Mouse (Mus musculus) heart, embryonic 10.5 days (tissue): ENCODE results near the gene Adk. TPM values are rescaled to one million over a fixed set of nuclear protein-coding genes. Genes with fewer than 3 reads are reported as not detected.

Experiments used
- DNase-seq: peaks from one replicate; pipeline ENCODE4 v3.0.0-alpha.2; 2017; ENCODE audit warnings: low spot score
- H3K27ac ChIP-seq: fragments of 300-500 bp; sonication (generic); 2 replicates; pipeline ENCODE4 v1.5.1; 2016; ENCODE audit warnings: mild to moderate bottlenecking
- H3K27me3 ChIP-seq: fragments of 300-500 bp; sonication (generic); 2 replicates; pipeline ENCODE4 v1.6.1; 2016; ENCODE audit warnings: mild to moderate bottlenecking; ENCODE audit not compliant: poor library complexity, insufficient read depth, severe bottlenecking
- H3K36me3 ChIP-seq: fragments of 300-500 bp; sonication (generic); 2 replicates; pipeline ENCODE4 v1.6.1; 2016; ENCODE audit warnings: mild to moderate bottlenecking, moderate library complexity
- H3K4me1 ChIP-seq: fragments of 300-500 bp; sonication (generic); 2 replicates; pipeline ENCODE4 v1.6.1; 2016; ENCODE audit warnings: mild to moderate bottlenecking
- H3K4me3 ChIP-seq: fragments of 300-500 bp; sonication (generic); 2 replicates; pipeline ENCODE4 v1.5.1; 2016; ENCODE audit warnings: mild to moderate bottlenecking, moderate library complexity
- H3K9me3 ChIP-seq: fragments of 300-500 bp; sonication (generic); 2 replicates; pipeline ENCODE4 v1.6.1; 2016; ENCODE audit warnings: mild to moderate bottlenecking, moderate library complexity
- WGBS: fragments of 180-500 bp; shearing (Covaris S2); methylation state at CpG from one replicate; pipeline ENCODE4 v1.1.7; 2016; 5-methylcytosine and 5-hydroxymethylcytosine counted together
- polyA plus RNA-seq: library from polyadenylated mRNA; unstranded; fragments of >200 nt; fragmentation: Nextera tagmentation; extraction: Ambion mirVana; gene quantifications from 2 replicates; pipeline ENCODE4 v1.2.1, GENCODE M21; 2016

Adk gene
- polyA plus RNA-seq, 1 experiment from 2014 or later = 275 TPM

DNA sequence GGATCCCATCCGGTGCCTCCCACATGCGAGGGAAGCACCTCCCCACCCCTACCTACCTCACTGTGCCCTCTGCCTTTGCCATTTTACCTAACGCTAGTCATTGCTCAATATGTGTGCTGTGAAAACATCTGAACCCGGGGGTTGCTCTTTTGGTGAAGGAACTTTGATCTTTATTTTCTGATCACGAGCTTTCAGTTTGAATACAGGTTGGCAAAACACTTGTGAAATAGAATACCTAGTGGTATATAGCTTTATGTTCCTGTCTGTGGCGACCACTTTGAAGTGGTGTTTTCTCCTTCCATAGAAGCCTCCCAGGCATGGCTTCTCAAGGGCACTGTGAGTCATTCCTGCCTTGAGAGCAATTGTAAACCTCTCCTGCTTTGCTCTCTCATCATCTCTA, 60.4 kb downstream of the Adk start:
- 86% methylated on average over 6 of the region's 6 CpGs for WGBS
- Histone ChIP-seq H3K4me3 (no peak overlapping the region), H3K36me3 (no peaks in the 10 kb centered on the region), H3K27me3 (no peaks in the 10 kb centered on the region), H3K4me1 (peaks cover 13% of the 10 kb centered on the region; the same call in 1 of the 2 replicates), H3K9me3 (no peaks in the 10 kb centered on the region), H3K27ac (no peak overlapping the region)
- DNase-seq = no peak

DNA sequence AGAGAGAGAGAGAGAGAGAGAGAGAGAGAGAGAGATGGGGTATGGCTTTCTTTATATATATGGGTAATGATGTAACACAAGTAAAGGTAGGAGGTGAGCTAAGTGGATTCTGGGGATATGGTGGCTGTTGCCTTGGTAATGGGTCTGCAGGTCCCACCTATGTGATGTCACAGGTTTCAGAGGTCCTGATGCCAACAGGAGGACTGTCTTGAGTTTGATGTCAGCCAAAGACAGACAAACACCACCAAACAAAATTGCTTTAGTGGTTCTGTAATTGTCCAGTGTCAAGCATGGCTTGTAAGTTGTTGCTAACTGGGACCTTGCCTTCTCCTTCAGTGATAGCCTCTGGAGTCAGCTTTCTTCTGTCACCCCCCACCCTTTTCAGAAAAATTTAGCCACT, 62.0 kb downstream of the Adk start:
- Histone ChIP-seq H3K4me3 (no peak overlapping the region), H3K27ac (no peak overlapping the region), H3K27me3 (no peaks in the 10 kb centered on the region), H3K4me1 (peaks cover 27% of the 10 kb centered on the region; the same call in 1 of the 2 replicates), H3K9me3 (no peaks in the 10 kb centered on the region), H3K36me3 (no peaks in the 10 kb centered on the region)
- DNase-seq = no peak

GRCm38 (mm10) chr14:21115318-21115717, 62.9 kb downstream of the Adk start:
- 72% methylated on average over 4 of the region's 4 CpGs for WGBS

GRCm38 (mm10) chr14:21115888-21116460, 63.6 kb downstream of the Adk start:
- WGBS = 62% methylated on average over 3 of the region's 3 CpGs
- DNase-seq = no peak
- Histone ChIP-seq H3K4me3 (no peak overlapping the region), H3K27ac (no peak overlapping the region), H3K9me3 (no peaks in the 10 kb centered on the region), H3K36me3 (no peaks in the 10 kb centered on the region), H3K27me3 (no peaks in the 10 kb centered on the region), H3K4me1 (peaks cover 27% of the 10 kb centered on the region; the same call in 1 of the 2 replicates)

More at GRCm38 (mm10) chr14:21115318-21115717, 62.9 kb downstream of the Adk start:
- H3K9me3 ChIP-seq = no peaks in the 10 kb centered on the region
- H3K27me3 ChIP-seq = no peaks in the 10 kb centered on the region
- H3K4me1 ChIP-seq = peaks cover 27% of the 10 kb centered on the region; the same call in 1 of the 2 replicates
- H3K36me3 ChIP-seq = no peaks in the 10 kb centered on the region
- no peak overlapping the region for H3K27ac ChIP-seq
- DNase-seq = no peak
- H3K4me3 ChIP-seq = no peak overlapping the region

GRCm38 (mm10) chr14:21118095-21118494, 65.7 kb downstream of the Adk start:
- no peaks in the 10 kb centered on the region for H3K9me3 ChIP-seq
- H3K4me3 ChIP-seq = no peak overlapping the region
- H3K36me3 ChIP-seq = no peaks in the 10 kb centered on the region
- no peak for DNase-seq
- no peaks in the 10 kb centered on the region for H3K27me3 ChIP-seq
- peaks cover 31% of the 10 kb centered on the region; the same call in 1 of the 2 replicates for H3K4me1 ChIP-seq
- 0 out of 2 replicates have a peak overlapping the region, but pooled peaks have one; percentile 7 for H3K27ac ChIP-seq
- WGBS = 52% methylated on average over 4 of the region's 4 CpGs

DNA sequence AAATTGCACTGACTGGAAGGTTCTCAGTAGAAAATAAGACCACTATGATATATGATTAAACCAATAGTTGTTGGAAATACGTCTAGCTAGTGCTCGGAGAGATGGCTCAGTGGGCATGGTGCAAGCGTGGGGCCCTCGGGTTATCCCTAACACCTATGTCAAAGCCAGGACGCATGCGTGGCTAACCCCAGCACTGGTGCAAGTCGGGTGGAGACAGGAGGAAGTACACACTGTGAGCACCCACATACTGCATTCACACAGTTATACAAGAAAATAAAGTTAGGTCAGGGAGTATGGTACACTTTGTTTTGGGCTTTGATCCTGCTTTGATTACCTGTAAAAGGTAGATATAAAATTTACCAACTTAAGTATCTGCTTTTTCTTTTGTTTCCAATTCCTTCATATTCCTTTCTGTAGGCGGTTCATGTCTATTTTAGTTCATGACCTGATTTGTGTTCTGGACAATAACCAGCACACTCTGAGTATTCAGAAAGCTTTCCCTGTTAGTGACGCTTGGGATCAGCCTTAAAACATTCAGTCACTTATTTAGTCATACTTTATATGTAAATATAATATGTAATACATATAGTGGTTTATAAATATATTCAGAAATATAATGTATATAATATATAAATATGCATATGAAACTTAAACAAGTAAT, 67.4 kb downstream of the Adk start:
- H3K27ac ChIP-seq = no peak overlapping the region
- H3K36me3 ChIP-seq = no peaks in the 10 kb centered on the region
- WGBS = 76% methylated on average over 9 of the region's 9 CpGs
- no peak for DNase-seq
- peaks cover 33% of the 10 kb centered on the region; the same call in 1 of the 2 replicates for H3K4me1 ChIP-seq
- H3K9me3 ChIP-seq = no peaks in the 10 kb centered on the region
- H3K27me3 ChIP-seq = no peaks in the 10 kb centered on the region
- H3K4me3 ChIP-seq = no peak overlapping the region

DNA sequence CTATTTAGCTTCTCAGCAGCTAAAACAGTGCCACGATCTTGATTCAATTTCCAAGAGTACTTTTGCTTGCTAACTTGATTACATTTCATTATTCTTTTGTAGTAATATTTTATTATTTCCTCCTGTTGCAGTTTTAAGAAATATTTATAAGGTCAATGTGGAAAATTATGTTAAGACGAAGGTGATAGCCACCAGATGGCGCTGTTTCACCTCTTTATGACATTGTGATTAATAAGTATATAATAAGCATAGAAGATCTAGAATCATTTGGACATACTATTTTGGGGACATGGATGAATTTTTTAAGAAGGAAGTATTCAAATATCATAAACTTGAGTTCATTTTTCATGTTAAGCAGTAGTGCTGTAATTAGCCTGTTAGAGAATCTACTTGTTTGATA, 68.1 kb downstream of the Adk start:
- no peaks in the 10 kb centered on the region for H3K36me3 ChIP-seq
- H3K4me1 ChIP-seq = peaks cover 33% of the 10 kb centered on the region; the same call in 1 of the 2 replicates
- 50% methylated on average over 3 of the region's 3 CpGs for WGBS
- H3K4me3 ChIP-seq = no peak overlapping the region
- H3K27me3 ChIP-seq = no peaks in the 10 kb centered on the region
- no peaks in the 10 kb centered on the region for H3K9me3 ChIP-seq
- H3K27ac ChIP-seq = no peak overlapping the region
- no peak for DNase-seq

DNA sequence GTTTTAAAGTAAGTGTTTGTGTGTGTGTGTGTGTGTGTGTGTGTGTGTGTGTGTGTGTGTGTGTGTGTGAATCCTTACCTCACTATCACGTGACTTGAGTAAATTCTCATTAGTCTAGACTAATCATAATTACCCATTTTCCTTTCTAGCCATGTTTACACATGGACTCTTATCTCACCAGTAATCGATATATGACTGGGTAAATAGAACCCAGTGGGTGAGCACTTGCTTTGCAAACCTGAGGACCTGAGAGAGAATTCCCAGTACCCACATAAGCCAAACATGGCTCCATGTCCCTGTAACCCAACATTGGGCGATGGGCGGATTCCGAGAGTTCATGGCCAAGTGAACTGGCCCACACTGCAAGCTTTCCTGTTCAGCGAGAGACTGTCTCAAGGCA, 74.8 kb downstream of the Adk start:
- no peak for DNase-seq

DNA sequence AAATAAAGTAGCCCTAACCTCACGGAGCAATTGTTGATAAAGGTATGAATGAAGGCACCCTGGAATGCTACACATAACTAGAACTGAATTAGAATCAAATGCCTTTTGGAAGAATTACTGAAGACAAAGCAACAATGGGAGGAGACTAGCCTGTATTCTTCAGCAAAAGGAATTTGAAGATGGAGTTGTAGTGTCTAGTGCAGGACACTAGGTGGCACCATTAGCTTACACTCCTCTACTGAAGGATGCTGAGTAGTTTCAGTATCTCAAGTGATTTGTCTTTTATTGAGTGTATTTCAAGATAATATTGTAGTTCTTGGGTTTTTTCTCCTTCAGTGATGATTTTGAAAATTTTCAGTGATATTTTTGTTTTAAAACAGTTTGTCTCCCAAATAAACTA, 84.5 kb downstream of the Adk start:
- Histone ChIP-seq H3K4me1 (no peaks in the 10 kb centered on the region), H3K4me3 (no peak overlapping the region), H3K9me3 (no peaks in the 10 kb centered on the region), H3K27me3 (no peaks in the 10 kb centered on the region), H3K36me3 (no peaks in the 10 kb centered on the region; the same call in 1 of the 2 replicates), H3K27ac (no peak overlapping the region)
- no peak for DNase-seq
- 32% methylated on average over 1 of the region's 1 CpGs for WGBS

More for the DNA sequence above, 74.8 kb downstream of the Adk start:
- H3K27me3 ChIP-seq = no peaks in the 10 kb centered on the region
- peaks cover 6% of the 10 kb centered on the region; the same call in 1 of the 2 replicates for H3K4me1 ChIP-seq
- no peak overlapping the region for H3K27ac ChIP-seq
- no peak overlapping the region for H3K4me3 ChIP-seq
- no peaks in the 10 kb centered on the region for H3K9me3 ChIP-seq
- 96% methylated on average over 6 of the region's 6 CpGs for WGBS
- H3K36me3 ChIP-seq = no peaks in the 10 kb centered on the region; the same call in 1 of the 2 replicates

GRCm38 (mm10) chr14:21142603-21143002, 90.2 kb downstream of the Adk start:
- no peak for DNase-seq
- H3K4me1 ChIP-seq = peaks cover 8% of the 10 kb centered on the region; the same call in 1 of the 2 replicates
- H3K36me3 ChIP-seq = no peaks in the 10 kb centered on the region
- H3K4me3 ChIP-seq = no peak overlapping the region
- H3K9me3 ChIP-seq = no peaks in the 10 kb centered on the region
- no peaks in the 10 kb centered on the region for H3K27me3 ChIP-seq
- no peak overlapping the region for H3K27ac ChIP-seq
- WGBS = 92% methylated on average over 1 of the region's 1 CpGs

DNA sequence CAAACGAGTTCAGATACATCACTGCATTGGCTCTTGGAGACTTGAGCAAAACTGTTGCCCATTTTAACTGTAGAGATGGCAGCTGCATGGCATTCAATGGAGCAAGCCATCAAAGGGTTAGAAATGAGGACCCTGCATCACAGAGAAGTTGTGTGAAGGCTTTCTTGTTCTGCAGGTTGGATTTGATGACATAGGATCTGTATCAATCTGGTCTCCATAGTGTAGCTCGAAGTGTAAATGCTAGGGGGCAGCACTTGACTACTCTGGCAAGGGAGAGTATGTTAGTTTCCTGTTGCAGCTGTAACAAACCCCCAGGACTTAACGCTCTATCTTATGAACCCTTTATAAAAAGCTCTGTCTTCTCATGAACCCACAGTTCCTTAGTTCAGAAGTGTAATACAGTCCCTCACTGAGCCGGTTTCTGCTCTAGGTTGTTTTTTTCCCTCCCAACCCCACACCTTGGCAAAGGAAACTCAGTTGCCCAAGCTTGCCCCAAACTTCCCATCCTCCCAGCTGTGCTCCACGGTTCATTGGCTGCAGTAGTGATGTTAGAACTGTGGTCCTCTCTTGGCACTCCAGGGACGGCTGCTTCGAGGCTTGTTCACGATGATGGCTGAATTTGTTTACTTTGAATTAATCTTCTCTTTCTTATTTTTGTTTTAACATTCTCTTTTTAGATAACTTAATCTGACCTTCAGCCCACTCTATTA, 91.2 kb downstream of the Adk start:
- no peaks in the 10 kb centered on the region for H3K9me3 ChIP-seq
- no peaks in the 10 kb centered on the region for H3K27me3 ChIP-seq
- peaks cover 8% of the 10 kb centered on the region; the same call in 1 of the 2 replicates for H3K4me1 ChIP-seq
- WGBS = 78% methylated on average over 8 of the region's 8 CpGs
- H3K36me3 ChIP-seq = no peaks in the 10 kb centered on the region
- no peak overlapping the region for H3K4me3 ChIP-seq
- no peak for DNase-seq
- no peak overlapping the region for H3K27ac ChIP-seq

DNA sequence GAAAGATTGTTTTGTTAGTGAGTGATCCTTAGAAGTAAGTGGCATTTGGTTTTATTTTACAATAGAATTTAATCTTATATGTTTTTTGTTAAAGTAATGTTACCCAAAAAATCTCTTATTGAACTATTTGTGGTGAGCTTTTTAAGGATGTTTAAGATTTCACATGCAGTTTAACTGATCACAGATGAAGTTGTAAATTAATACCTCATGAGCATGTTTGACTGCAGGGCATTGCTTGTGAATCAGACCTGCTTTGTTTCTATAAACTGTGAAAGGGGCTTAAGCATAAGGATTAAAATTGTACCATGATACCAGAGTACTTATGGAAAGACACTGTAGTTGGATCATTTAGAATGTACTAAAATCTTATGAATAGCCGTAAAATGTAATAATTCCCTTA, 94.8 kb downstream of the Adk start:
- no peak overlapping the region for H3K27ac ChIP-seq
- H3K9me3 ChIP-seq = no peaks in the 10 kb centered on the region
- H3K4me1 ChIP-seq = peaks cover 11% of the 10 kb centered on the region; the same call in 1 of the 2 replicates
- no peak for DNase-seq
- H3K27me3 ChIP-seq = no peaks in the 10 kb centered on the region
- 98% methylated on average over 1 of the region's 1 CpGs for WGBS
- no peak overlapping the region for H3K4me3 ChIP-seq
- H3K36me3 ChIP-seq = no peaks in the 10 kb centered on the region

DNA sequence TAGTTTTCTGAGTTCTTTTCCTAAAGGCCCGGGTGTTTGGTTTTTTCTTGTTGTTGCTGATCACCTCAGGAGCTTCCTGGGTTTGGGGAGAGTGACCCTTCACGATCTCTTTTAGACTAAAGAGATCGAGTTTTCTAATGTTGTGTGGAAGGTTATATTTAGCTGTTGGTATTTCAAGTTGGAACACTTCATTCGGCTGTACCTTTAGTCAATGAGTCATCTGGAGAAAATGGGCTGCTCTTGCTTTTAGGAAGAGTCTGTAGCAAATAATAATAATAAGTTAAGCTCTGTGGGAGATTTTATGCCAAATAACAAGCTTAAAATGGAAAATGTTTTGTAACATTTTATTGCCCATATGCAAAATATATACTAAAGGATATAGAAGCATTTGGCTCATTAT, 97.9 kb downstream of the Adk start:
- Histone ChIP-seq H3K36me3 (no peaks in the 10 kb centered on the region), H3K27ac (no peak overlapping the region), H3K4me3 (no peak overlapping the region), H3K27me3 (no peaks in the 10 kb centered on the region), H3K9me3 (no peaks in the 10 kb centered on the region), H3K4me1 (peaks cover 3% of the 10 kb centered on the region; the same call in 1 of the 2 replicates)
- WGBS = 54% methylated on average over 4 of the region's 4 CpGs
- no peak for DNase-seq
